Mouse (Mus musculus): ENCODE data around the gene Rdh9.
A peak's percentile ranks its signal among the peaks of the same experiment; 100 is the strongest.

Rdh9 gene

GRCm38 (mm10) chr10:127776011-127776410 is at the start of gene Rdh9:
TSS of gene Rdh9 (plus strand) at chr10:127776386.
- DNase-seq = no peak

GRCm38 (mm10) chr10:127728437-127728836 is 47.7 kb upstream of the Rdh9 start:
- DNase-seq = no peak

- no peak for DNase-seq
These were observed 45.8 kb upstream of the Rdh9 start for GRCm38 (mm10) chr10:127730285-127730932.

GRCm38 (mm10) chr10:127730933-127731310 is 45.3 kb upstream of the Rdh9 start:
- no peak for DNase-seq

GRCm38 (mm10) chr10:127731397-127731796 is 44.8 kb upstream of the Rdh9 start:
- DNase-seq = no peak

- peak; percentile 43 for DNase-seq
These were observed 41.8 kb upstream of the Rdh9 start for GRCm38 (mm10) chr10:127734434-127734833.

- no peak for DNase-seq
These were observed 39.9 kb upstream of the Rdh9 start for GRCm38 (mm10) chr10:127736266-127736665.

- DNase-seq = no peak
These were observed 39.3 kb upstream of the Rdh9 start for GRCm38 (mm10) chr10:127736916-127737315.

GRCm38 (mm10) chr10:127737552-127737951 is 38.6 kb upstream of the Rdh9 start:
- DNase-seq = no peak

GRCm38 (mm10) chr10:127738151-127738882 is 37.9 kb upstream of the Rdh9 start:
- DNase-seq = peak; percentile 47

- peak; percentile 91 for DNase-seq
These were observed 37.0 kb upstream of the Rdh9 start, which contains the start of gene Zbtb39 for GRCm38 (mm10) chr10:127739083-127739660. TSS of gene Zbtb39 (plus strand) at chr10:127739538.

GRCm38 (mm10) chr10:127739661-127740161 is 36.5 kb upstream of the Rdh9 start:
- DNase-seq = peak; percentile 59

- DNase-seq = peak; percentile 73
These were observed 31.5 kb upstream of the Rdh9 start for GRCm38 (mm10) chr10:127744661-127745060.

GRCm38 (mm10) chr10:127745886-127746285 is 30.3 kb upstream of the Rdh9 start:
- DNase-seq = no peak

- DNase-seq = peak; percentile 80
These were observed 28.9 kb upstream of the Rdh9 start for GRCm38 (mm10) chr10:127747254-127747653.

- DNase-seq = peak; percentile 75
These were observed 27.2 kb upstream of the Rdh9 start for GRCm38 (mm10) chr10:127748847-127749612.

GRCm38 (mm10) chr10:127750136-127750777 is 25.9 kb upstream of the Rdh9 start:
- no peak for DNase-seq

GRCm38 (mm10) chr10:127751548-127751947 is 24.6 kb upstream of the Rdh9 start, which contains the start of gene Gpr182:
TSS of gene Gpr182 (minus strand) at chr10:127751732.
- DNase-seq = peak; percentile 70

GRCm38 (mm10) chr10:127754566-127755166 is 21.5 kb upstream of the Rdh9 start:
- peak; percentile 78 for DNase-seq

GRCm38 (mm10) chr10:127755246-127755645 is 20.9 kb upstream of the Rdh9 start:
- no peak for DNase-seq

GRCm38 (mm10) chr10:127755770-127756468 is 20.3 kb upstream of the Rdh9 start:
- DNase-seq = peak; percentile 36

All from kidney, postnatal 10 days (tissue).